Mouse (Mus musculus): Measurements from ENCODE around the gene Peg3. TPM values are rescaled to one million over a fixed set of nuclear protein-coding genes. Genes with fewer than 3 reads are reported as not detected.

Gene Peg3
- polyA plus RNA-seq, 1 experiment from 2014 or later: 36.4 TPM

DNA sequence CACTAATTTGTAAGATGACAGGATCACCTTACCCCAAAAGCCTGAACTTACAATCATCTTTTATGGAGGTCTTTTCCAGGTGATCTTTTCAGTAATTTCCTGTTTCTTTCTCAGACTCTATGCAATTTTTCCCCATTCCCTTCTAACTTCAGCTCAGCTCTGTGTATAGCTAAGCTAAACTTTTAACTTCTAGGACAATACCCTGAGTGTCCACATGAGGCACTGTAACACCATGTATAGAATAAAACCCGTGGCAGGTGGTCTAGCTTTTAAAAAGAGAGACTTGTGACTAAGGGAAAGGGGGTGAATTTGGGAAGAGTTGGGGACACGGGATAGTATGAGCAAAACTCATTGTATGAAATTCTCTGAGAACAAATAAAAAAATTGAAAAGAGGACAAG is 70.6 kb downstream of the Peg3 start:
- Histone ChIP-seq H3K9me3 (ENCODE audit: low read length) (no peaks in the 10 kb centered on the region), H3K27ac (ENCODE audit: low read depth) (no peak overlapping the region), H3K4me3 (ENCODE audit: low read depth, low read length) (no peak overlapping the region), H3K4me2 (ENCODE audit: low read depth, low read length) (no peak overlapping the region), H3K36me3 (replicated peaks; ENCODE audit: insufficient read depth, low read length) (no peaks in the 10 kb centered on the region), H3K27me3 (ENCODE audit: insufficient read depth, low read length) (no peaks in the 10 kb centered on the region), H3K9ac (replicated peaks) (no peak overlapping the region), H3K4me1 (ENCODE audit: insufficient read depth) (no peaks in the 10 kb centered on the region)
- WGBS (ENCODE audit: insufficient replicate concordance): 21% methylated on average over 2 of the region's 2 CpGs
- DNase-seq (no peak), ATAC-seq (no peak)
- peak; percentile 64 for TF ChIP-seq CTCF (IDR thresholded peaks at IDR 0.05; ENCODE audit: low read depth)
- TF ChIP-seq EP300 (IDR thresholded peaks at IDR 0.05; ENCODE audit: low read depth): no peak

DNA sequence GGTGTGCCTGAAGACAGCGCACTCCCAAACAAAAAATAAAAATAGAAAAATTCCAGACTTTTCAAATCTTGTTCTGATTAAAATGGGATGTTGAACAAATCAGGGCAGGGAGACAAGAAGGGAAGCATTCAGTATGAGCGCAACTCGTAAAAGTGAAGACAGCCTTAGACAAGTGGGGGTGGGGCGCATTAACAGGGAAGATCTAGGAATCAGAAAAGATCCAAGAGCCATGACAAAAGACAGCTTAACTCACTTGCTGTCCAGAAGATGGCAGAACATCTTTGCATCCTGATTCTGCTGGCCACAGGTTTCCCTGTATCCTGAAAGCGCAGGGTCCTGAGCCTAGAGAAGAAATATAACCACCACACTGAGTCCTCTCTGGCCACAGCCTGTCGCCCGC is 71.6 kb downstream of the Peg3 start:
- 83% methylated on average over 7 of the region's 7 CpGs for WGBS (ENCODE audit: insufficient replicate concordance)
- no peaks in the 10 kb centered on the region for H3K9me3 ChIP-seq (ENCODE audit: low read length)
- no peaks in the 10 kb centered on the region for H3K4me1 ChIP-seq (ENCODE audit: insufficient read depth)
- H3K27ac ChIP-seq (ENCODE audit: low read depth): no peak overlapping the region
- TF ChIP-seq EP300 (IDR thresholded peaks at IDR 0.05; ENCODE audit: low read depth): no peak
- no peak for TF ChIP-seq CTCF (IDR thresholded peaks at IDR 0.05; ENCODE audit: low read depth)
- H3K36me3 ChIP-seq (replicated peaks; ENCODE audit: insufficient read depth, low read length): no peaks in the 10 kb centered on the region
- no peak for DNase-seq
- H3K4me3 ChIP-seq (ENCODE audit: low read depth, low read length): no peak overlapping the region
- no peak overlapping the region for H3K4me2 ChIP-seq (ENCODE audit: low read depth, low read length)
- no peak for ATAC-seq
- H3K9ac ChIP-seq (replicated peaks): no peak overlapping the region
- H3K27me3 ChIP-seq (ENCODE audit: insufficient read depth, low read length): no peaks in the 10 kb centered on the region

Other genes starting within 250 kb of the Peg3 start
- gene Olfr5, start 243.5 kb downstream of the Peg3 start, polyA plus RNA-seq (2015; fragmentation: Nextera tagmentation; extraction: Ambion mirVana): not detected in 2 replicates
- not detected in 2 replicates for gene Olfr1347, start 230.7 kb downstream of the Peg3 start, polyA plus RNA-seq (2015; fragmentation: Nextera tagmentation; extraction: Ambion mirVana)
- not detected in 2 replicates for gene Olfr1348, start 221.7 kb downstream of the Peg3 start, polyA plus RNA-seq (2015; fragmentation: Nextera tagmentation; extraction: Ambion mirVana)
- gene Olfr1349, start 207.5 kb downstream of the Peg3 start, polyA plus RNA-seq (2015; fragmentation: Nextera tagmentation; extraction: Ambion mirVana): not detected in 2 replicates
- not detected in 2 replicates for gene Olfr1350, start 165.6 kb downstream of the Peg3 start, polyA plus RNA-seq (2015; fragmentation: Nextera tagmentation; extraction: Ambion mirVana)
- 0.71 and 0.90 TPM in 2 replicates for gene Zim1, start 34.0 kb downstream of the Peg3 start, polyA plus RNA-seq (2015; fragmentation: Nextera tagmentation; extraction: Ambion mirVana)
- gene Usp29, start 147 bp upstream of the Peg3 start, polyA plus RNA-seq (2015; fragmentation: Nextera tagmentation; extraction: Ambion mirVana): 1.1 and 1.5 TPM in 2 replicates